Mouse (Mus musculus) myocyte (in vitro differentiated cells): ENCODE results near the gene Fam83c.
A peak's percentile ranks its signal among the peaks of the same experiment; 100 is the strongest.

Experiments used
- CEBPB ChIP-seq: IDR thresholded peaks from 2 replicates; pipeline ENCODE4 v1.6.1; 2011; ENCODE audit warnings: mild to moderate bottlenecking, moderate library complexity; ENCODE audit not compliant: poor library complexity, insufficient read depth, severe bottlenecking
- E2F4 ChIP-seq: IDR thresholded peaks from one replicate; pipeline ENCODE4 v1.6.1; 2011; ENCODE audit warnings: mild to moderate bottlenecking, control low read depth, moderate library complexity; ENCODE audit not compliant: insufficient read depth
- MAX ChIP-seq: IDR thresholded peaks from one replicate; pipeline ENCODE4 v1.6.1; 2011; ENCODE audit warnings: low read depth, mild to moderate bottlenecking, control low read depth
- MYOD1 ChIP-seq, 3 experiments: IDR thresholded peaks; one replicate each; pipeline ENCODE4 v1.6.1; 2011; ENCODE audit warnings: control low read depth in 2 of 3, low read depth in 2 of 3, mild to moderate bottlenecking in 2 of 3, moderate library complexity in 1 of 3; ENCODE audit not compliant: insufficient read length in 2 of 3, control insufficient read depth in 1 of 3
- MYOG ChIP-seq, 3 experiments: IDR thresholded peaks; one replicate each; pipeline ENCODE4 v1.6.1; 2011; ENCODE audit warnings: control low read depth in 2 of 3, low read depth in 2 of 3, mild to moderate bottlenecking in 2 of 3; ENCODE audit not compliant: insufficient read length in 2 of 3, control insufficient read depth in 1 of 3, insufficient read depth in 1 of 3
- POLR2A ChIP-seq: IDR thresholded peaks from one replicate; pipeline ENCODE4 v1.6.1; 2011; ENCODE audit warnings: low read depth, mild to moderate bottlenecking, control low read depth, moderate library complexity; ENCODE audit not compliant: insufficient read length
- POLR2AphosphoS2 ChIP-seq: IDR thresholded peaks from one replicate; pipeline ENCODE4 v1.6.1; 2011; ENCODE audit warnings: low read depth, control low read depth; ENCODE audit not compliant: insufficient read length
- REST ChIP-seq: IDR thresholded peaks from one replicate; pipeline ENCODE4 v1.6.1; 2011; ENCODE audit warnings: mild to moderate bottlenecking, control low read depth, moderate library complexity; ENCODE audit not compliant: insufficient read depth, insufficient read length
- SRF ChIP-seq: IDR thresholded peaks from one replicate; pipeline ENCODE4 v1.6.1; 2011; ENCODE audit warnings: low read depth; ENCODE audit not compliant: control insufficient read depth, insufficient read length
- TCF12 ChIP-seq: IDR thresholded peaks from one replicate; pipeline ENCODE4 v1.6.1; 2011; ENCODE audit warnings: mild to moderate bottlenecking, control low read depth; ENCODE audit not compliant: poor library complexity, insufficient read depth, severe bottlenecking
- TCF3 ChIP-seq: IDR thresholded peaks from one replicate; pipeline ENCODE4 v1.6.1; 2011; ENCODE audit warnings: low read depth, control low read depth; ENCODE audit not compliant: insufficient read length
- USF1 ChIP-seq: IDR thresholded peaks from one replicate; pipeline ENCODE4 v1.6.1; 2011; ENCODE audit warnings: low read depth, mild to moderate bottlenecking, control low read depth, moderate library complexity

DNA sequence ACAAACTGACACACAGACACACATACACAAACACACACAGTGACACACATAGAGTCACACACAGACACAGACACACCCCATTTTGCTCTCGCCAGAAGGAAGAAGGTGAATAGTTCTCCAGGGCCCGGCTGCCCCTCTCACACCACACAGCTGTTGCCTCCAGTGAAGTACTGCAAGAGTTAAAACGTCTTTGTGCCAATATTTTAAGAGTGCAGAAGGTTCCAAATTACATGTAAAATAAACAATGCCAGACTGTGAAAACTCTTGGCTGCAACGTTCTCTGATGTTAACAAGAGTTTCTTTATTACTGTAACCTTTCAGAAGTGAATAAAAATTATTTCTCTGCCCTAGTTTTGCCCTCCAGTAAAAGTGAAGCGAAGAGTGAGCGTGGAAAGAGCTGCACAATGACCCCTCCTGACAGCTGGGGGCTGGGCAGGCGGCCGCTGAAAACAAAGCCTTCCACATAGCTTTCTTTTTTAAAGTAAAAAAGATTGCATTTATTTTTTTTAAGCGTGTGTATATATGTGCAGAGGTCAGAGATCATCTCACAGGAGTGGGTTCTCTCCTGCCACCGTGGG lies 38.4 kb upstream of the Fam83c start:
- no peak for TF ChIP-seq POLR2A
- TF ChIP-seq E2F4 = no peak
- TF ChIP-seq MYOD1 (IDR thresholded peaks at IDR 0.05; ENCODE audit: control insufficient read depth in 1 of 3, insufficient read length in 2 of 3, low read depth in 2 of 3) = peak in 1 of 3 experiments; percentile 10
- no peak for TF ChIP-seq MAX
- no peak for TF ChIP-seq CEBPB
- no peak for TF ChIP-seq USF1
- TF ChIP-seq TCF12 = no peak
- TF ChIP-seq REST = no peak
- no peak for TF ChIP-seq SRF
- TF ChIP-seq TCF3 = no peak
- TF ChIP-seq MYOG (IDR thresholded peaks at IDR 0.05; ENCODE audit: control insufficient read depth in 1 of 3, insufficient read depth in 1 of 3, insufficient read length in 2 of 3, low read depth in 2 of 3) = no peak
- TF ChIP-seq POLR2AphosphoS2 = no peak
